Mouse (Mus musculus): ENCODE measurements around the gene Morn5.

Morn5 gene

GRCm38 (mm10) chr2:36071660-36072305 is 22.5 kb downstream of the Morn5 start:
- DNase-seq (ENCODE audit: low spot score), result no peak

DNA sequence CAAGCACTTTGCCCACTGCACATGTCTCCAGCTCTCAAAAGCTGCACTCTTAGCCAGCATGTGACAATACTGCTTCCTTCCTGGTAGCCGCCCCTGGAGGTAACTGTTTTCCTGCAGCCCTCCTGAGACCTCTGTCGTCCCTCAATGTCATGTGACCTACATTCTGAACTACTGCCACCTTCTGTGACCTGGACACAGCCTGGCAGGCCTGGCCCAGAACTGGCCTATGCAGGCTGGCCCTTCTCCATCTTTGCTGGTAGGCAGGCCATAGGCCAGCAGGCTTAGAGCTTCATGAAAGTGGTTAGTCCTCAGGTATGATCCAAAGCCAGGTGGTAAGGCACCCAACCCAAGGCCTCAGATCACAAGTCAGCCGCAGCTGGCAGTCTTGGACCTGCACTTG is 24.5 kb downstream of the Morn5 start:
- no peak for DNase-seq (ENCODE audit: low spot score)

DNA sequence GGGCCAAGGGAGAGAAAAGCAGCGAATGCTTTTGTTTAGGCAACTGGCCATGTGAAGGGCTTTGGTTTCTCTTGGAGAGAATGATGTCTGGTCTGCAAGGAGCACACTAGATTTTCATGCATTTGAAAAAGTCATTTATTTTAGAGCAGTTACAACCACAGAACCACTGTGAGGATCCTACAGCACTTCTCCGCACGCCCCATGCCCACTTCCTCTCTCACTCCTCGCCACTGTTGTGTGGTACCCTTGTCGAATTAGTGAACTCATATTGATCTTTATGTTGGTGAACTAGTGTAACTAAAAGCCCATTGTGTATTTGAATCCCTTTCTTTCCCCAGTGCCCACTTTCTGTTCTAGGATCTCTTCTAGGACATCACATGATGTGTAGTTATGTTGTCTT is 26.0 kb downstream of the Morn5 start:
- DNase-seq (ENCODE audit: low spot score), result no peak

GRCm38 (mm10) chr2:36077160-36077761 is 28.0 kb downstream of the Morn5 start:
- DNase-seq (ENCODE audit: low spot score), result no peak

DNA sequence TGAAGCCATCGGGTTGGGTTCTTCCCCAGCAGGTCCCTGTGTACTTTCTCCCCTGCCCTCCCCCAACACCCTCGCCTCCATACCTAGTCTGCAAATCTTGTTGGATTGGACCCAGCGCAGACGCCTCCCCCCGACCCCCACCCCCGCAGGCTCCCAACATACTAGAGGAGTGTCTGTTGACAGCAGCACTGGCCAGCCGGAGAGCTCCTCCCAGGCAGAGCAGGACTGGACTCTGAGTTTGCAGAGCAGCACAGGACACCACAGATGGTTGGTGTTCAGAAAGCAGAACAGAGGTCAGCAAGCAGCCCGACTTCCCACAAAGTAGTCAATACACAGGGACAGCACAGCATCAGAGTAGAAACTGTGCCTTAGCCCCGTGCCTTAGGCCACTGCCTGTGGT is 32.2 kb downstream of the Morn5 start:
- DNase-seq (ENCODE audit: low spot score), result no peak

DNA sequence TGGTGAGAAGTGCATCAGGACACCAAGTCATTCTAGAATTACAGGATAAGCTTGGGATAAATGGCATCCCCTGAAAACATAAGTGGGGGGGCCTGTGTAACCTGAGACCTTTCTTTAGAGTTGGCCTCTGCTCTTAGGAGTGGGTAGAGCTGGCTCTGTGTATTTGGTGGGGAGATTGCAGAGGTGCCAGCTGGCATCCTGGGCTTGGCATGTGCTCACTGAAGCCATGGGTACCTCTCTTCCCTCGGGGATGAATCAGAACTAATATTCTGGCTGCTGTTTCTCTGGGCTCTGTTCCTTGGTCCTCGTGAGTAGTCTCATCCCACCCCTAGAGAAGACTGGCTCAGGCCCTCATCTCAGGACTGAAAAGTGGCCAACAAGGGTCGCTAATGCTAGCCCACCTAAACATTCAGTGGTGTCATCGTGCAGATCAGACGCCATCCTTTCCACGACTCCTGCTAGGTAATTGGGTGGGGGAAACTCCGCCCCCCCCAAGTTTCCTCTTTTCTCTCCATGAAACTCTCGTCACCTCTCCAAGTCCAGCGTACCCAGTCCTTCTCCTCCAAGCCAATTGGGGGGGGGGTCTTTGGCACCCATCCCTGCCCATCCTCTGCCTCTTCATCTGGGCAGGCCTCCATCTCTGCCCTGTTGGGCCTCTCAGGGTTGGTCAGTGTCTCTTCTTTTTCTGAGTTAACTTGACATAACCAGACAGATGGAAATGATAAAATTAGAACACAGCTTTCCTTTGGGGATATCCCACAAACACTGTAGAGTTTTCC is 33.7 kb downstream of the Morn5 start:
- no peak for DNase-seq (ENCODE audit: low spot score)

GRCm38 (mm10) chr2:36085041-36085440 is 35.8 kb downstream of the Morn5 start:
- DNase-seq (ENCODE audit: low spot score), result no peak

DNA sequence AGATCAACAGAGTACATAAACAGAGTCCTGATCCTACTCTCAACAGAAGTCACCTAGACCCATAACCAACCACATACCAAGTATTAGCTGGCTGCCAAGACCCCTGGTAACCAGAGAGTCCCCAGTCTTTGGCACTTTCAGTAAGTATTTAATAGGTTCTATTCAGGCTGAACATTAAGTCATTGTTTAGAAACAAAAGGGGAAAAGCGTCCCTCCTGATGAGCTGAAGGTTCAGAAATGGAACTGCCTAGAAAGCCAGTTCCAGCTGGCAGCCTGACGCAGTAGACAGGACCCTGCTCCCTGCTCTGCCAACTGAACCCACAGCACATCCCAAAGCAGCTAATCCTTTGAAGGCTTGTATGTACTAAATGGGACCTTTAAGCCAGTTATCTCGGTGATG is 39.9 kb downstream of the Morn5 start:
- DNase-seq (ENCODE audit: low spot score), result no peak

DNA sequence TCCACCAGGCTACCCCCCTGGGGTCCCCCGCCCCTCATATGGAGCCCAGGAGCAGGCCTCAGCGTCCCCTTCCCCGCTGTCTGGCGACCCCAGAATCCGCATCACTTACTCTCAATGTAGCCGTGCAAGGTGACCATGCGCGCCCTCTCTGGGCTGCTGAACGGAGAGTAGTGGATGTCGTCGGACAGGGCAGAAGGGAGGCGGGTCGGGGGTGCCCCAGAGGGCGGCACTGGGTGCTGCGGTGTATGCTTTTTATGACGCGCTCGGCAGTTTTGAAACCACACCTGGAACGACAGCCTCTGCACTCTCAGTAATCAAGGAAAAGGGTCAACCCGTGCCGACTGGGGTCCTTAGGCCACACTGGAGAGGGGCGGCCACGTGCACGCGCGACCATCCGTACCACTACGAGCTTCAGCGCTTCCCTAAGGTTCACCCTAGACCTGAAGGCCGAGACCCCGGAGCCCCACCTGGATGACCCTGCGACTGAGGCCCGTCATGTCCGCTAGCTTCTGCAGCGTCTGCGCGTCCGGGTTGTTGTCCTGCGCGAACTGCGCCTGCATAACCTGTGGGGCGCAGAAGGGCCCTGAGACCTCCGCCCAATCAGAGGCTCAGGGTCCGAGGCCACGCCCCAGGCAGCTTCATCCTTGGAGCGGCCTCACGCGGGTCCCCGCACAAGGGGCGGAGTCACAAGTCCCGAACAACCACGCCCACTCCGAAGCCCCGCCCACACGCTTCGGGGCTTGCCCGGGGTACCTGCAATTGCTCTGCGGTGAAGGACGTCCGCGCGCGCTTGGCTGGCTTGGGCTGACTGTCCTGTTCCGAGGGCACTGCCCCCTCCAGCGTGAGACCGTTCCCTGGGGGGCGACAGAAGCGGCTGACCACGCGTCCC is 41.8 kb downstream of the Morn5 start:
- peak; percentile 35 for DNase-seq (ENCODE audit: low spot score)

GRCm38 (mm10) chr2:36092748-36093147 is 43.5 kb downstream of the Morn5 start:
- no peak for DNase-seq (ENCODE audit: low spot score)

- no peak for DNase-seq (ENCODE audit: low spot score)
Observed at GRCm38 (mm10) chr2:36093301-36093700, 44.0 kb downstream of the Morn5 start.

- DNase-seq (ENCODE audit: low spot score), result no peak
Observed at GRCm38 (mm10) chr2:36093914-36094475, 44.7 kb downstream of the Morn5 start.

DNA sequence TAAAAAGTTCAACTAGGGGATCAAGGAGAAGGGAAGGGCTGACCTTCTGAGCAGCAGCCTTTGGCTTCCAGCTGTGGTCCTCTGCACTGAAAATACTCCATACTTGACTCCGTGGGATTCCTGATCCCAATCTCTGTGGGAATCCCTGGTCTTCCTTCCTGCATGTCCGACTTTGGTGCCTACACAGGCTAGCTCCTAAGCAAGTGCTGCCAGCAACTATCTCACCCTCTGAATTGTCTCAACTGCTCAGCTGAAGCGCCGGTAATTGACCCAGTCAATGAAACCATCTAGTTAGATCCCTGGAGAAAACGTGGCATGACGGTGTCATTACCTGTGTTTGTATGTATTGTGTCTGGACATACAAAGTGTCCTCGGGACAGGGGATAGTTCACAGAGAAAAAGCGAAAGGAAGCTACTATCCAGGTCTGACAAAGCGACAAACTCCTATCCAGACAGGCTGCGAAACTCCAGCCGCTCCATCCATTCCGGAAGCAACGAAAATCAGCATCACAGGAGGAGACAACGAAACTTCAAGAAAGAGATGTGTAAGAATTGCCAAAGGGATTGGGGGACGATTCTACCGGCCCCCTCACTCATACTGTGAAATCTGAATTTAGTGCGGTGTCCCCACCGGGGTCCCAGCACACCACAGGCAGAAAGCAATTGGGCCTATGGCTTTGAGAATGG is 48.0 kb downstream of the Morn5 start:
- DNase-seq (ENCODE audit: low spot score), result no peak

DNA sequence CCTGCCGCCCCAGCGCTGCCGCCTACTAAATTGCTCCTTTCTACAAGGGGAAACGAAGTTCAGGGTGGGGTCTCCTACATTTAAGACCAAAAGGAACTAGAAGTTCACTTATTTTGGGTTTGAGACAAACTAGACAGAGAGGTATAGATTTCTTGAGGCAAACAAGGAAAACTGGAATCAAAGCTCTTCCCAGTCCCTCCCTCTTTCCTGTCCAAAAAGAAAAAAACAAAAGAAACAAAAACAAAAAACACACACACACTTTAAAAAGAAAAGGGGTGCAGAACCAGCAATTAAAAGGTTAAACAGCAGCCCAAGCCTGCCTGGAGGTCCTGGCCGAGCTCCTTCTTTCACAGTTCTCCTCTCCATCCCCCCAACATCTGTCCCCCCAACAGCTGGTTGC is 48.8 kb downstream of the Morn5 start:
- DNase-seq (ENCODE audit: low spot score), result no peak

GRCm38 (mm10) chr2:36099739-36100138 is 50.5 kb downstream of the Morn5 start:
- no peak for DNase-seq (ENCODE audit: low spot score)

DNA sequence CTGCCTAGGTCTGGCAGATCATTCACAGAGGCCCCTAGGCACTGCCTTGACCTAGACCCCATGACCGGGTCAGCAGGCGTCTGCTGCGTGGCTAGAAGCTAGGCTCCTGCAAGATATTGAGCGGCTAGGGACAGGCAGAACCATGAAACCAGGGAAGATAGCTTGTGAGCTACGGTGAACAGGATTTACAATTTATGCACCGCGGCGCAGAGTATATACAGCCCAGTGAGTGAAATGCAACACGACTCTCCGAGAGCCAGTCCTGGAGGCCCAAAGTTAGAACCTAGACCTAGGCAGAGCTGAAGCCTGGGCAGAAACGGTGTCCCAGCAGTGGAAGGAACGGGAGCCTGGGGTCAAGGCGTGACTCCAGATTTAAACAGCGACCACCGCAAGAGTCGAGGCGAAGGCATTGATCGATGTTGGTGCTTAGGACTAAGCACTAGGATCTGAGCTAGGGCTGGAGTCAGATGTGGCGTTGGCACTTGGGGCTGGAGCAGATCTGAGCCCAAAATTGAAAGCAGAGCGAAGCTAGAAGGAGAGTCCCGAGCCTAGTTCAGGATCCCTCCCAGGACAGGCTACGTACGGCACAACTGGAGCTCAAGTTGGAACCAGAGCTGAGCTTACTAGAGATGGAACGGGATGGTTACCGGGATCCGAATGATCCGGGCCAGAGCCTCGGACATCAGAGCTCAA is 52.8 kb downstream of the Morn5 start:
- no peak for DNase-seq (ENCODE audit: low spot score)

GRCm38 (mm10) chr2:36102559-36102946 is 53.3 kb downstream of the Morn5 start:
- DNase-seq (ENCODE audit: low spot score), result no peak

GRCm38 (mm10) chr2:36103069-36103554 is 53.9 kb downstream of the Morn5 start:
- DNase-seq (ENCODE audit: low spot score), result no peak

- no peak for DNase-seq (ENCODE audit: low spot score)
Observed at GRCm38 (mm10) chr2:36103555-36104367, 54.5 kb downstream of the Morn5 start.

All from urinary bladder, postnatal 25 days (tissue).